Mouse (Mus musculus) adrenal gland, adult 8-10 months (tissue): ENCODE results near the gene Thoc5. TPM values are rescaled to one million over a fixed set of nuclear protein-coding genes. Genes with fewer than 3 reads are reported as not detected.

Experiments used
- DNase-seq: peaks from one replicate; pipeline ENCODE4 v3.0.0; 2022
- total RNA-seq, 4 experiments: library from RNA; stranded (reverse); gene quantifications; 2 replicates each; pipeline ENCODE4 v1.2.4; 2022

The Thoc5 gene
- total RNA-seq, 4 experiments from 2014 or later, result 30.8 to 35.1 (median 33.8) TPM

- DNase-seq, result peak; percentile 41
Observed at GRCm38 (mm10) chr11:4916068-4916467, 20.9 kb downstream of the Thoc5 start.

DNA sequence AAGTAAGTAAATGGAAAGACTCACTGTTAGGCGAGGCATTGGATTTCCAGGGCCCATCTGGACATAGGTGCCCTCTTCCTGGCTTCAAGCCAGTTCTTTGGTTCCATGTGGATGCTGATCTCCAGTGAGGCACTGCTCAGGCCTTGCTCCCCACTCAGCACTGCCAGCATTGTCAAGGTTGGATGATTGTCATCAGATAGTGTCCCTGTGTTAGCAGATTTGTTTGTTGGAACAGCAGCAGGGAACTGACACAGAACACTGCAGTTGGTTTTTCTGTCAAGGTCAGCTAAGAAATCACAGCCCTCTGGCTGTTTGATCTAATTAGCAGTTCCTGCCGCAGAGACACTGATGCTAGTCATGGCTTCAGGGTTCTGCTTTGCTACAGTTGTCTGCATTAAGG lies 26.2 kb downstream of the Thoc5 start:
- peak; percentile 24 for DNase-seq

DNA sequence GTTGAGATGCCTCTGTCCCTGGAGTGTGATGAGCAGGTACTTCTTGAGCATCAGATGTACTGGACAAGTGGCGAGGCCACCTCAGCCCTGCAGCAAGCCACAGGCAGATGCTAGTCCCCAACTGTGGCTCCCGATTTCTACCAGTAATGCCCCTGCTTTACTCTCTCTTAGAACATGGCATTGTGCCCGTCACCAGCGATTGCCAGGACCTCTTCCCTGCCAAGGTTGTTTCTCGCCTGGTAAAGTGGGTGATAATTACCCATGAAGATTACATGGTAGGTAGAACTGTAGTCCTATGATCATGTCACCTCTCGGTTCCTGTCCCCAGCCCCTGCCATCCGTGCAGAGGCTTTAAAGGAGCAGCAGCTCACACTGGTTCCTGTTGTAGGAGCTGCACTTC lies 26.6 kb downstream of the Thoc5 start:
- no peak for DNase-seq

GRCm38 (mm10) chr11:4927224-4927623 lies 32.1 kb downstream of the Thoc5 start:
- no peak for DNase-seq

DNA sequence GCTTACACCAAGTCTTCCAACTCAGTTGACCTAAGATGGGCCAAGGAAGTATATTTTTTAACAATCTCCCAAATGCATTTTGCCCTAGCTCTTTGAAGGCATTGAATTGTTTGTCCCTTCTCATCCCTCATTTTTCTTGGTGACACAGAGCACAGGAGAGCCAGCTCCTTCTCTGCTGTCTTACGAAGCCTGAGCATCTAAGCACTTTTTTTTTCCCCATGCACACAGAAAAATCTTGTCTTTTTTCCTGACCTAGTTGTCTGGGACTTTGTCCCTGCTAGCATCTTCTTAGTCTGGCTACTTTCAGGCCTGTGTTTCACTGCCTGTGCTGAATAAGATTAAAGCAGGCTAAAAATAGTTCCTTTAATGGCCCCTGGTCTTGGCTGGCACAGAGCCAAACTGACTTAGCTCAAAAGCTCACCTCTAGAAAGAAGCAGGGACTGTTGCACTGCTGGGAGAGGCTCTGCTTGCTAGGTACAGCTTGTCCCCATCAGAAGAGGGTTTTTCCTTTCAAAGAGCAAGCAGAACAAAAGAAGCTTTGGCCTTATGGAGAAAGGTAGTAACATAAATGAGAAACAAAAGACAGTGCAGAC lies 36.0 kb downstream of the Thoc5 start:
- DNase-seq, result no peak

DNA sequence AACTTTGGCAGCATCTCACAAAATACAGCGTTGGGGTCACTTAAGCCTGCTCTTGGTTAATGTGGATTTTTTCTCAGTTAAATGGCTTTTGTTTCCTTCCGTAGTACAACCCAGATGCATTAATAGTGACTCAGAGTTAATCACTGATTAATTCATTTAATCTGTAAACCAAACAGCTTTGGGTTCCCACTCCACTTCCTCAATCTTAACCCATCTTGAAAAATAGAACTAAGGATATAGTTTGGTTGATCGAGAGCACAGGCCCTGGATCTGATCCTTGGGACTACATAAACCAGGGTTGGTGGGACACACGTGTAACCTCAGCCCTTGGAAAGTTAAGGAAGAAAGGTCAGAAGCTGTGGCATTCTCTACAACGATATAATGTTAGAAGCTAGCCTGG lies 41.1 kb downstream of the Thoc5 start:
- no peak for DNase-seq

DNA sequence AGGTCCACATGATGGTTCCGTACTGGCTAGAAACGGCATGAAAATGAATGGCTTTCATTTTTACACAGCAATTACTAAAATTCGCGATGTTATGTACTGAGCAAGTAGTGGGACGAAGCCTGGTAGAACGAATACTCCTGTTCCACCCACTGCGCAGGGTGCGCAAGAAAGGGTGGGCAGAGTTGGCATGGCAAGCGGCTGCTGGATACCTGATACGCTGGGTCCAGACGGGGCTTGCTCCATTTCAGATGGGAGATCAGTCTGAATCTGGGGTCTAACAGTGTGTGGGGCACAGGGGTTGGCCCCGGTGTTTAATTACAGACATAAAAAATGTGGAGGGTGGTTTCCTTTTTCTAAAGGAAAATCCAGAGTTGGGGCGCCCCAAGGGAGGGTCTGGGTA lies 51.4 kb downstream of the Thoc5 start:
- DNase-seq, result no peak

DNA sequence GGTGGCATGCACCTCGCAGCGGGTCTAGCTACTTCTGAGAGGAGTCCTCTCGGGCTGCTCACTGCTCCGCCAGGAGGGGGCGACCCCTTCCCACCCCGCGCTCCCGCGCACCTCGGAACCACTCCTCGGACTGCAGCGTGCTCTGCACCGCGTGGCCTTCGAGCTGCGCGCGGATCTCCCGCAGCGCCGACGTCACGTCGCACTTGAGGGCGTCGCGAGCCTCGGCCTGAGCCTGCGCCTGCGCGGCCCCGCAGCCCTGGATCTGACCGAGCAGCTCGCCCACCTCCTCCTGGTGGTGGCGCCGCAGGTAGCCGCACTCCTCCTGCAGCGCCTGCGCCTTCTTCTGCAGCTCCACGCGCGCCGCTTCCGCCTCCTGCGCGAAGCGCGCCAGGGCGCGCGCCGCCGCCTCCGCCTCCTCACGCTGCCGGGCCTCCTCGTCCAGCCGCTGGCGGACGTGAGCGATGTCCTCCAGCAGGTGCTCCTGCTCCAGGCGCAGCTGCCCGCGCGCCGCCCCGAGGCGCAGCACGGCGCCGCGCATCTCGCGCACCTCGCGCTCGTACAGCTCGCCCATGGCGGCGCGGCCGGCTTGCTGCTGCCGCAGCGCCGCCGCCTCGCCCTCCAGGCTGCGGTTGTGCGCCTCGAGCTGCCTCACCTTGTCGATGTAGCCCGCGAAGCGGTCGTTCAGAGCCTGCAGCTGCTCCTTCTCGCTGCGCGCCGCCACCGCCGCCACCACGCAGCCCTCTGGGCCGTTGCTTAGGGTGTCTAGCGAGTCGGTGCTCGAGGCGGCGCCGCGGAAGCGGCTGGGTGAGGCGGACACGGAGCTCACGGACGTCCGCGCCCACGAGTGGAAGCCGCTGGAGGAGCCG lies 52.1 kb downstream of the Thoc5 start:
- DNase-seq, result no peak

DNA sequence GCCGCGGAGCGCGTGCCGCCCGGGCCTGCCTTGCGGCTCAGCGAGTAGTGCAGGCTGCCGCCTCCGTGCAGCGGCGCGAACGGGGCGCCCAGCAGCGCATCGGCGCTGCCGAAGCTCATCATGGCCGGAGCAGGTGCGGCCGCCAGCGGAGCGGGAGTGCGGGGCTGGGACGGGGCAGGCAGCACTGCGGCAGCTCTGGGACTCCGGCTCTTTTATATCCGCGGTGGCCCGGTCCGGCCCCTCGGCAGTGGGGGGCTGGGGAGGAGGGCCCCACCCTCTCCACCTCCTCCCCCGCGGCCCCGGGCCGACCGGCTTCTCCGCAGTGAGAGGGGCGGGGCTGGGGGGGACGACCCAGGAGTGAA lies 52.7 kb downstream of the Thoc5 start, which contains the start of gene Nefh:
TSS of gene Nefh (minus strand) at position 252 of the 362 bp plus-strand sequence.
- no peak for DNase-seq

DNA sequence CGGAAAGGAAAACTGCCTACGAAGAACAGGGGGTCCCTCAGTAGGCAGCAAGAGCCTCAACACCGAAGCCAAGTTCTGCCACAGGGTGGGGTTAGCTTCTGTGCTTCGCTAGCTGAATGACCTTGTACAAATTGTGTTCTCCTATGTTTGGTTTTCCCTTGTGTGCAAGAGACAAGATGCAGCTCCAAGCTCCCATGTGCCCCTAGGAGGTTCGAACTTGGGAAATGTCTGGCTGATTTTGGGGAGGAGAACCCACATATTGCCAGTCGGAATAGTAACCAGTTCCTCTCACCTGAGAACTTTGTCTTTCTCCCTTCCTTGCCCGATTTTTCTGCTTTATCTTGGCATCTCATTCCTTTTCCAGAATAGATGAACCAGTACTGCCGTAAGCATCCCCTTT lies 53.7 kb downstream of the Thoc5 start:
- no peak for DNase-seq

- DNase-seq, result no peak
Observed at GRCm38 (mm10) chr11:4949256-4950044, 54.3 kb downstream of the Thoc5 start.

- no peak for DNase-seq
Observed at GRCm38 (mm10) chr11:4953401-4953800, 58.3 kb downstream of the Thoc5 start.

DNA sequence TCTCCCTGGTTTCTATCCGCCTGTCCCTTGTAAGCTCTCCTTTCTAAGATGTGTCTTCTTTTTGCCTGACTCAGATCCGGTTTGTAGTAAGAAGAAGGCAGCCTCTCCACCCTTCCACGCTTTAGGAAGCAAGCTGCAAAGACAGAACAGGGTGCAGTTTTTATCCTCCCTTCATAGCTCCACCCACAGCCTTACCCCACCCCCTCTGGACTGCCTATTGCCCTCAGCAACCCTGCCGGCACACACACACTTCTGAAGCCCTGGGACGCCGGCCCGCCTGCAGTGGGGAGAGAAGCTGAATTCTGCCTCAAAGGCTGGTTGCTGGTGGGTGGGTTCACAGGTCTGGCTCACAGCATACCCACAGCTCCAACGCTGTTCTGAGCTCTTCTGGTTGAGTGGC lies 58.8 kb downstream of the Thoc5 start:
- DNase-seq, result no peak

- no peak for DNase-seq
Observed at GRCm38 (mm10) chr11:4963099-4963808, 68.1 kb downstream of the Thoc5 start.

DNA sequence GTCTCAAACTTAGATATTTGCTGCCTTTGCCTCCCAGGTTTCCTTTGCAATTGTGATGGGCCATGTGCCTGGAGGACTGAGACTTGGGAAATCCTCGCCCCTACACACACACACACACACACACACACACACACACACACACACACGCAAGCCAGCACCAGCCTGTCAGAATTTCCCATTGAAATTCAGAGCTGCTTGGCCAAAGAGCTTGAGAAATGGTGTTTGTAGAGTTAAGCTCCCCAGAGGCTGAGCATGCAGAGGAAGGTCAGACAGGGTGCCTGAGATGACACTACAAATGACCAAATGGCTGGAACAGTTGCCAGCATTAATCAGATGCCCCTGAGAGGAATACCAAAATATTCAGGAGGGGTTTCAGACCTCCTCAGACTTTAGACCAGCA lies 71.2 kb downstream of the Thoc5 start:
- DNase-seq, result no peak

- no peak for DNase-seq
Observed at GRCm38 (mm10) chr11:4966888-4967287, 71.8 kb downstream of the Thoc5 start.

DNA sequence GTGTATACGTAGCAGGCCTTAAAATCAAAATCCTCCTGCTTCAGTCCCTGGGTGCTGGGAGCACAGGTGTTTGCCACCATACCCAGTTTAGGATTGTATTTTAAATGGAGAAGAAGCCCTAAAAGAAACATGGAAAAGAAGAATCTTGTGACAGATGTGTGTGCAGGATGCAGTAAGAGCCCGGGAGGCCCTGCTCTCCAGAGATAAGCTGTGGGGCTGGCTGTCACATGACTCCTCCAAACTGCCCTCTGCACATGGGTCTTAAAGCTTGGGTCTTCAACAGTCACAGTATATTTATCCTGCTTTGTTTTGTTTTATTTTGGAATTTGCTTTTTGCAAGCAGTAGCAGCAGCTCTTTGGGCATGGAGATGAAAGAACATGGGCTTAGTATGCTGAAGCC lies 72.4 kb downstream of the Thoc5 start:
- DNase-seq, result no peak

DNA sequence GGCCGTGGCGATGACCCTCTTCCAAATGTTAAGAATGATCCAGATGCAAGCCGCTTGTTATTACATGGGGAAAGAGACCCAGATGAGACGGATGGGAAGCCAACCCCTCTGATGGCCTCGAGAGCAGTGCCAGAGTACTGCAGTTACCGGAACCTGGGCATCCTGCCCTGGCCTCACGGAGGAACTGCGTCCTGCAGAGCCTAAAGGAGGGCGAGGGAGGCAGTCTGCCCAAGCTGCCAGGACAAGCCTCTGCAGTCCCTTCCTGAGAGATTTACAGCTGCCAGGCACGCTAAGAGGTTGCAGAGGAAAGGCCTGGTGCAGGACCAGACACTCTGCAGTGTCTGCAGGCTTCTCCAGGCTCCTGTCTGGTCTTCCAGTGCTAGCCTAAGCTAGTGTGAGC lies 73.3 kb downstream of the Thoc5 start:
- DNase-seq, result no peak

- DNase-seq, result no peak
Observed at GRCm38 (mm10) chr11:4972967-4973870, 78.1 kb downstream of the Thoc5 start.

DNA sequence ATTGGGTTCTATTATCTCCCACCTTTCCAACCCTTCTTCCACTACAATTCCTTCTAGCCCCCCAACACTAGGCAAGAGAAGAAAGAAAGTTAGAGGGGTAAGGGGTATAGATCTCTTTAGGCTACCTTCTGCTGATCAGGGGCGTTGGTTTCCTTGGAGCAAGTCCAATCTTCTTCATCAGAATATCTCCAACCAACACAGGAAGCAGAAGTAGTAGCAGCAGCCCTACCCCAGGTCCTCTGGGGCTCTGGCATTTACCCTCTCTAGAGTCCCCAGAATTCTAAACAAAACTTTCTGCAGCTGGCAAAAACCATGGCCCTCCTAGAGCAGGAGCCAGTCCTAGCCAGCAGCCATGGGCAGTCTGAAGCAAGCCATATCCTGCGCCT lies 78.7 kb downstream of the Thoc5 start:
- no peak for DNase-seq

GRCm38 (mm10) chr11:4974376-4975122 lies 79.4 kb downstream of the Thoc5 start:
- no peak for DNase-seq
